Mouse (Mus musculus): ENCODE results near the gene Fam160a2. TPM values are rescaled to one million over a fixed set of nuclear protein-coding genes. Genes with fewer than 3 reads are reported as not detected.

Fam160a2 gene
- polyA plus RNA-seq, 1 experiment from 2014 or later: 36.6 TPM

DNA sequence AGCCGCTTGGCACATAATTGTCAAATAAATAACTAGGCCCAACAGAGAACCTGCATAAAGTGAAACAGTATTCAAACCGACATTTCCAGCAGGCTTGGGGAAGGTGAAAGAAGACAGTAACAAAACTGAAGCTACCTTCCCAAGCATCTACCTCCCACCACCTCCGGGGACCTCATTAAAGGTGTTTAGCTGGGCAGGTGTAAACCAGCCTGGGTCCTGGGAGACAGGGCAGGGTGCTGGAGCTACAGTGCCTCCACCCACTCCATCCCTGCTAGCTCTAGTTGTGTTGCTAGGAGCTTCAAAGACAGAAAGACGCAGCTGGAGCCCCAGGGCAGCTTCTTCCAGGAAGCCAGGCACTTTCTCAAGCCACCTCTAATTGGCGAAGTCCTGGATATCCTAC is 4.4 kb upstream of the Fam160a2 start, which contains the start of gene Cnga4:
Gene Cnga4, plus strand, starts transcription at position 301 of the 400 bp plus-strand sequence.
- Histone ChIP-seq H3K9ac (ENCODE audit: low read length) (no peak within 1 kb of the TSS), H3K4me1 (ENCODE audit: control insufficient read depth, insufficient read depth, low read length) (no peaks in the 10 kb centered on the region), H3K4me2 (ENCODE audit: low read depth, severe bottlenecking) (no peak within 1 kb of the TSS), H3K36me3 (ENCODE audit: control insufficient read depth, insufficient read depth, low read length) (no peaks in the 10 kb centered on the region), H3K4me3 (ENCODE audit: low read depth, low read length) (no peak within 1 kb of the TSS), H3K27me3 (ENCODE audit: control insufficient read depth, insufficient read depth, low read length) (no peaks in the 10 kb centered on the region), H3K9me3 (ENCODE audit: control insufficient read depth, low read length) (no peaks in the 10 kb centered on the region), H3K27ac (replicated peaks; ENCODE audit: low read depth, low read length) (no peak within 1 kb of the TSS)
- DNase-seq (ENCODE audit: low spot score) (no peak), ATAC-seq (ENCODE audit: insufficient number of reproducible peaks, low FRiP score, low TSS enrichment, low read depth) (no peak)
- 56% methylated on average over 5 of the region's 5 CpGs for WGBS

DNA sequence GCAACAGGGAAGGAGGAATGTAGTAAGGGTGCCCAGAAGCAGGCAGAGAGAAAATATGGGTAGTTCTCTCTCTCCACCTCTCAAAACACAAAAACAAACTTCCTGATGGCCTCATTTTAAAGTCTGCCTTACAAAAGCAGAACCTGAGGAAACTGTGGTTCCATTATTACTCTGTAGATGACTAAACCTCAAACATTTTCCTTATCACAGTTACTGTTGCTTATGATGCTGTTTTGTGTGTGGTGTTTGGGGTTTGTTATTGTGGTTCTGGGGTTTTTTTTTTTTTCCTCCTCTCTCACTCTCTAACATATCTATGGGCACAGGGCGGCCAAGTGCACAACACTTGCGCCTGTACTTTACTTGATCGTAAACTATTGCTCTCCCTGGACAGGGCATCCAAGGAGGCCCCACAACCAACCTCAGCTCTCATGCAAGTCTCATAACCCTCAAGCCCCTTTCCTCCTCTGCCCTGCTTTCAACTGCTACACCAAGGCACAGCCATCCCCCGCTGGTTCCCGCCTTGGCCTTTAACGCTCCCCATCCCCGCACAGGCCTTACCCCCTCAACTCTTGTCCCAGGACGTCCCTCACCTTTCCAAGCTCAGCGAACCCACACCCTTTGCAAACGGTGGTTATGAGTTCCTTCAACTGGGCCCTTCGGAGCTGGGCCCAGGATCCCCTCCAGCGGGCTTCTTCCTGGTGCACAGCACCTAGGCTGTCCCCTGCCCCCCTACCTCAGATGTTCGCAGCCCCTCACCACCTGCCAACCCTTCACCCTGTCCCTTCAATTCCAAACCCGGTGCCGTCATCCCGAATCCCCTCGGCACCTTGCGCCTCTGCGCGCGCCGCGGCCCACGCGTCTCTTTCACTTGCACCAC is 558 bp downstream of the Fam160a2 start:
- DNase-seq (ENCODE audit: low spot score): no peak
- Histone ChIP-seq H3K4me1 (ENCODE audit: control insufficient read depth, insufficient read depth, low read length) (no peaks in the 10 kb centered on the region), H3K27me3 (ENCODE audit: control insufficient read depth, insufficient read depth, low read length) (no peaks in the 10 kb centered on the region), H3K9me3 (ENCODE audit: control insufficient read depth, low read length) (no peaks in the 10 kb centered on the region), H3K36me3 (ENCODE audit: control insufficient read depth, insufficient read depth, low read length) (no peaks in the 10 kb centered on the region), H3K4me3 (ENCODE audit: low read depth, low read length) (peak overlapping the region; percentile 81), H3K4me2 (ENCODE audit: low read depth, severe bottlenecking) (peak overlapping the region; percentile 72), H3K27ac (replicated peaks; ENCODE audit: low read depth, low read length) (no peak overlapping the region), H3K9ac (ENCODE audit: low read length) (peak overlapping the region; percentile 78)
- 1% methylated on average over 25 of the region's 25 CpGs for WGBS
- ATAC-seq (ENCODE audit: insufficient number of reproducible peaks, low FRiP score, low TSS enrichment, low read depth): peak; percentile 55

- Histone ChIP-seq H3K27ac (replicated peaks; ENCODE audit: low read depth, low read length) (no peak overlapping the region), H3K27me3 (ENCODE audit: control insufficient read depth, insufficient read depth, low read length) (no peaks in the 10 kb centered on the region), H3K36me3 (ENCODE audit: control insufficient read depth, insufficient read depth, low read length) (no peaks in the 10 kb centered on the region), H3K9ac (ENCODE audit: low read length) (no peak overlapping the region), H3K9me3 (ENCODE audit: control insufficient read depth, low read length) (no peaks in the 10 kb centered on the region), H3K4me1 (ENCODE audit: control insufficient read depth, insufficient read depth, low read length) (no peaks in the 10 kb centered on the region), H3K4me2 (ENCODE audit: low read depth, severe bottlenecking) (no peak overlapping the region), H3K4me3 (ENCODE audit: low read depth, low read length) (no peak overlapping the region)
- no peak for ATAC-seq (ENCODE audit: insufficient number of reproducible peaks, low FRiP score, low TSS enrichment, low read depth)
- no peak for DNase-seq (ENCODE audit: low spot score)
These were observed 3.7 kb downstream of the Fam160a2 start for GRCm38 (mm10) chr7:105396126-105396525.

GRCm38 (mm10) chr7:105395131-105395820 is 4.6 kb downstream of the Fam160a2 start:
- H3K4me1 ChIP-seq (ENCODE audit: control insufficient read depth, insufficient read depth, low read length): no peaks in the 10 kb centered on the region
- no peaks in the 10 kb centered on the region for H3K9me3 ChIP-seq (ENCODE audit: control insufficient read depth, low read length)
- no peak overlapping the region for H3K27ac ChIP-seq (replicated peaks; ENCODE audit: low read depth, low read length)
- H3K27me3 ChIP-seq (ENCODE audit: control insufficient read depth, insufficient read depth, low read length): no peaks in the 10 kb centered on the region
- no peak overlapping the region for H3K4me2 ChIP-seq (ENCODE audit: low read depth, severe bottlenecking)
- no peak overlapping the region for H3K9ac ChIP-seq (ENCODE audit: low read length)
- DNase-seq (ENCODE audit: low spot score) (no peak), ATAC-seq (ENCODE audit: insufficient number of reproducible peaks, low FRiP score, low TSS enrichment, low read depth) (no peak)
- no peak overlapping the region for H3K4me3 ChIP-seq (ENCODE audit: low read depth, low read length)
- no peaks in the 10 kb centered on the region for H3K36me3 ChIP-seq (ENCODE audit: control insufficient read depth, insufficient read depth, low read length)

DNA sequence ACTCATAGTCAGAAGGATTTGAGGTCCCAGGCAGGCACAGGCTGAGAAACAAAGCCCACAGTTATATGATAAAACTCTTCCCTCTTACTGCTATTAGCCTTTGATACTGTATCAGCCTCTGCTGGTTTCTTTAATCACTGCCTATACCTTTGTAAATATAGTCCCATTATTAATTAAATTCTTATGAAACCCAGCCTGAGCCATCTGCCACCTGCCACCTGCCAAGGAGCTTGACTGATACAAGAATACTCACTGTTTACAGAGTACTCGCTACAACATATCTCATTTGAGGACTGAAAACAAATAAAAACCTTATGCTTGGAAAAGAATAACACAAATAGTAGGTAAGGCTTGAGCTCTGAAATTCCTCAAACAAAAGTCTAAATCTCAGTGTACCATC is 5.2 kb downstream of the Fam160a2 start:
- Histone ChIP-seq H3K4me1 (ENCODE audit: control insufficient read depth, insufficient read depth, low read length) (no peaks in the 10 kb centered on the region), H3K9me3 (ENCODE audit: control insufficient read depth, low read length) (no peaks in the 10 kb centered on the region), H3K27ac (replicated peaks; ENCODE audit: low read depth, low read length) (no peak overlapping the region), H3K4me3 (ENCODE audit: low read depth, low read length) (no peak overlapping the region), H3K27me3 (ENCODE audit: control insufficient read depth, insufficient read depth, low read length) (no peaks in the 10 kb centered on the region), H3K9ac (ENCODE audit: low read length) (no peak overlapping the region), H3K4me2 (ENCODE audit: low read depth, severe bottlenecking) (no peak overlapping the region), H3K36me3 (ENCODE audit: control insufficient read depth, insufficient read depth, low read length) (no peaks in the 10 kb centered on the region; the same call in 1 of the 2 replicates)
- ATAC-seq (ENCODE audit: insufficient number of reproducible peaks, low FRiP score, low TSS enrichment, low read depth): no peak
- no peak for DNase-seq (ENCODE audit: low spot score)
- 91% methylated on average over 1 of the region's 1 CpGs for WGBS

DNA sequence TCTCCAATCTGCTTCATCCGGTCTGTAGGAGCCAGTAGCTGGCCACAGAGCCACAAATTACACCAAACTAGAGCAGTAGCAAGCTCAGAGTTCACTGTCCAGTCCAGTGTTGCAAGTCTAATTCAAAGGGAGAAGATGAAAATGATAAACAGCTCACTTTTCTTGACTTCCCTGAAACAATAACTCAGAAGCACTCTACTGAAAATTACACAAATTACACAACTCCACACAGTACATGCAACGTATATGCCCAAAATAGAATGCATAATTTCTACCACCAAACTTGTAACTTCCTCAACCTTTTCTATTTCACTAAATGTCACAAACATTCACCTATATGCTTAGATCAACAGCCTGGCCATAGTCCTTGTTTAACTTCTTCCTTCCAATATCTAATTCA is 9.6 kb downstream of the Fam160a2 start:
- H3K4me2 ChIP-seq (ENCODE audit: low read depth, severe bottlenecking): no peak overlapping the region
- H3K4me1 ChIP-seq (ENCODE audit: control insufficient read depth, insufficient read depth, low read length): no peaks in the 10 kb centered on the region
- no peaks in the 10 kb centered on the region for H3K9me3 ChIP-seq (ENCODE audit: control insufficient read depth, low read length)
- H3K9ac ChIP-seq (ENCODE audit: low read length): no peak overlapping the region
- no peak for ATAC-seq (ENCODE audit: insufficient number of reproducible peaks, low FRiP score, low TSS enrichment, low read depth)
- WGBS: 92% methylated on average over 2 of the region's 2 CpGs
- H3K27ac ChIP-seq (replicated peaks; ENCODE audit: low read depth, low read length): no peak overlapping the region
- no peak for DNase-seq (ENCODE audit: low spot score)
- peaks cover 8% of the 10 kb centered on the region; the same call in 1 of the 2 replicates for H3K36me3 ChIP-seq (ENCODE audit: control insufficient read depth, insufficient read depth, low read length)
- H3K4me3 ChIP-seq (ENCODE audit: low read depth, low read length): no peak overlapping the region
- H3K27me3 ChIP-seq (ENCODE audit: control insufficient read depth, insufficient read depth, low read length): no peaks in the 10 kb centered on the region

GRCm38 (mm10) chr7:105387696-105388095 is 12.2 kb downstream of the Fam160a2 start:
- Histone ChIP-seq H3K9me3 (ENCODE audit: control insufficient read depth, low read length) (no peaks in the 10 kb centered on the region), H3K4me2 (ENCODE audit: low read depth, severe bottlenecking) (no peak overlapping the region), H3K9ac (ENCODE audit: low read length) (no peak overlapping the region), H3K4me3 (ENCODE audit: low read depth, low read length) (no peak overlapping the region), H3K4me1 (ENCODE audit: control insufficient read depth, insufficient read depth, low read length) (no peaks in the 10 kb centered on the region), H3K27ac (replicated peaks; ENCODE audit: low read depth, low read length) (no peak overlapping the region), H3K36me3 (ENCODE audit: control insufficient read depth, insufficient read depth, low read length) (peaks cover 17% of the 10 kb centered on the region; the same call in 1 of the 2 replicates), H3K27me3 (ENCODE audit: control insufficient read depth, insufficient read depth, low read length) (no peaks in the 10 kb centered on the region)
- DNase-seq (ENCODE audit: low spot score) (no peak), ATAC-seq (ENCODE audit: insufficient number of reproducible peaks, low FRiP score, low TSS enrichment, low read depth) (no peak)
- WGBS: 98% methylated on average over 2 of the region's 2 CpGs

DNA sequence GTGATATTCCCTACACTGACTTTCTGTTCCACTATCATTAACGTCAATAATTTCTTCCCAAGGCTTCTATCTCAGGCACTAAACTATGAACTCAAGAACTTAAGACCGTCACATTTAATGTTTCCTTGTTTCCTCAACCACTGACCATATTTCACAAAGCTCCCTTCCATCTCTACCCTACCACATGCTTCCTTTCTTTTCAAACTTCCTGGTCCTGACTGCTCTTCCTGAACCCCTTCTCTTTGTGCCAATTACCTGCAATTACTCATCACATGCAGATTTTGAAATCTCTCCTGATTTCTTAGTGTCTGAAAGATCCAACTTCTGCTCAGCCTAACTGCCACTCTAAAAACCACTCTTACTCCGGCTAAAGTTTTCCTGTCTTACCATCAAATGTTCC is 19.5 kb downstream of the Fam160a2 start:
- H3K27me3 ChIP-seq (ENCODE audit: control insufficient read depth, insufficient read depth, low read length): no peaks in the 10 kb centered on the region
- peaks cover 23% of the 10 kb centered on the region for H3K36me3 ChIP-seq (ENCODE audit: control insufficient read depth, insufficient read depth, low read length)
- H3K9me3 ChIP-seq (ENCODE audit: control insufficient read depth, low read length): no peaks in the 10 kb centered on the region
- 92% methylated on average over 3 of the region's 3 CpGs for WGBS
- H3K9ac ChIP-seq (ENCODE audit: low read length): no peak overlapping the region
- ATAC-seq (ENCODE audit: insufficient number of reproducible peaks, low FRiP score, low TSS enrichment, low read depth): no peak
- no peak overlapping the region for H3K4me3 ChIP-seq (ENCODE audit: low read depth, low read length)
- H3K27ac ChIP-seq (replicated peaks; ENCODE audit: low read depth, low read length): no peak overlapping the region
- no peak for DNase-seq (ENCODE audit: low spot score)
- no peaks in the 10 kb centered on the region for H3K4me1 ChIP-seq (ENCODE audit: control insufficient read depth, insufficient read depth, low read length)
- no peak overlapping the region for H3K4me2 ChIP-seq (ENCODE audit: low read depth, severe bottlenecking)

Data from limb, embryonic 11.5 days (tissue).